Mouse (Mus musculus) cerebellum, postnatal 4 days (tissue): ENCODE data around the gene Arhgap42.

Experiments
- DNase-seq, 2 experiments: peaks; one replicate each; pipeline ENCODE4 v3.0.0; 2022; ENCODE audit warnings: low spot score in 2 of 2, mixed read lengths in 1 of 2

Arhgap42 gene

GRCm38 (mm10) chr9:9210464-9210863, 28.4 kb downstream of the Arhgap42 start:
- DNase-seq = no peak

DNA sequence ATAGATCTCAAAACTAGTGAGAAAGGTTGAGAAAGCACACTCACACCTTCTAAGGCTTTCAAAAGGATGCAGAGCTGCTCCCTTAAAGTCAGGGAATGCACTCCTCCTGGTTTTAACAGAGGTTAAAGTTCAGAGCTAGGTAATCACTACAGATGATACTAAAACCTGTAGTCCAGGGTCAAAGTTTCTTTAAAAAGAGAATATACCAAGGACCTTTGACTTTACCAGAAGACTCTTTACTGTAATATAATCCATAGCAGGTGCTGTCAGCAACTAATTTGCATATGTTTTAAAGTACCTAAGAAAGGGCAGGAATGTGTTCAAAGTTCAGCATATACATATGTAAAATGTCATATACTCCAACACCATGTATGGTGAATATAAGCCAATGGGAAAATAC, 30.7 kb downstream of the Arhgap42 start:
- DNase-seq = no peak

DNA sequence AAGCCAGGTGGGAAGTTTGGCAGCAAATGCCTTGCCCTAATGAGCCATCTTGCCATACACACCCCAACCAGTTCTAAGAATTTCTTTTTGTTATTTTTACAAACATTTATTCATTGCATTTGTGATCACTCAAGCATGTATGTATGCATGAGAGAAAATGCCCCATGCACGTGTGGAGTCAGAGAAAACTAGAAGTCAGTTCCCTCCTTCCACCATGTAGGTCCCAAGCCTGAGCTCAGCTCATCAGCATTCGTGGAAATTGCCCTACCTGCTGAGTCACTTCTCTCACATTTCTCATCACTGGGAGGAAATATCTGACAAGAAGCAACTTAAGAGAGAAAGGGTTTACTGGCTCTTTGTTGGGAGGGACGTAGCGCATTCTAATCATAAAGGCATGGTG, 31.6 kb downstream of the Arhgap42 start:
- no peak for DNase-seq

GRCm38 (mm10) chr9:9200827-9201388, 38.0 kb downstream of the Arhgap42 start:
- no peak for DNase-seq

- DNase-seq = no peak
Observed at GRCm38 (mm10) chr9:9199170-9199841, 39.6 kb downstream of the Arhgap42 start.

DNA sequence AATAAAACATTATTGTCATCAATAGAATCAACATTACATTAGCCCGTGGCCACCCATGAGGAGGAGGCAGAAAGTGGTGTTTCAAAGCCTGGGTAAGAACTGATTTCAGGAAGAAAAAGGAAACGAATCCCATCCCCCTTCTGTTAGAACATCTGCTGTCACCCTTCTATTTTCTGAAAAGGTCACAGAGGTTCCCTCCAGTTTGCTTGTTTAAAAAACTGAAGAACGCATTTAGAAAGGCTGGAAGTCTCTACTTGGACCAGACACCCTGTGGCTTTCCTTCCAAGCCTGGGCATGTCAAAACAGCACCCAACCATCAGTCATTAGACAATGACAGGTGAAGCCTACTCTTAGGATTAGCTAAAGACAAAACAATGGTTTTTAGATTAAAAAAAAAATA, 40.3 kb downstream of the Arhgap42 start:
- DNase-seq = no peak

DNA sequence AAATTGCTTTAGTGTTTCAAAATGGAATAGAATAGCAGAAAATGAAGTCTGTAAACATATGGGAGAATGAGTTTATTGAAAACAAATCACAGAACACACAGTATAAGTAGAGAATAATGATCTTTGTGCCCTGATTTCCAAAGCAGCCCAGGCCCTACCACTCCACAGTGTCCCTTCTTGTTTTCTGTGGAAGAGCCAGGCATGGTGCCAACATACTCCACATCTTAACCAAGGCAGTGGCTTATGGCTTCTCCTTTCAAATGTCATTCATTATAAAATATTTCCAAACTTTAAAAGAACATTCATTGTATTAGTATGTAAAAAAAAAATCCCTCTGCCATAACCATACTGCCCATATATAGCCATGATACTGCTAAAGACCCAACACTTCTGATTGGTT, 42.9 kb downstream of the Arhgap42 start:
- DNase-seq = no peak

DNA sequence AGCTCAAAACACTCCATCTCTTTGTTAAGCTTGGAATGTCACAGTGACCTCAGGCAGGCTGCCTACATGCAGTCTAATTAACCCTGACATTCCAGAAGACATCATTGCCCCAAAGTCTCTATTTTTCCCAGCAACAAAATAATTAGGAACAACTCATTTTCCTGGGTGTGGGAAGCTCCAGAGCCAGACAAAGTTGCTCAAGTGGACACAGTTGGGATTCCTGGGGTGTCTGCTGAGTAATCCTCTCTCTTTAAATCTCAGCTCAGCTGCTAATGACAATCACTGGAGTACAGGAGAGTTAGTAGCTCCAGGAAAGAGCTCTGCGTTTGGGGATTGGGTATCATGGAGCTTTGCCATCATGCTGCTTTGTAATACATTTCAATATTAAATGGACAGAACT, 44.4 kb downstream of the Arhgap42 start:
- no peak for DNase-seq

- no peak for DNase-seq
Observed at GRCm38 (mm10) chr9:9192716-9193115, 46.2 kb downstream of the Arhgap42 start.

DNA sequence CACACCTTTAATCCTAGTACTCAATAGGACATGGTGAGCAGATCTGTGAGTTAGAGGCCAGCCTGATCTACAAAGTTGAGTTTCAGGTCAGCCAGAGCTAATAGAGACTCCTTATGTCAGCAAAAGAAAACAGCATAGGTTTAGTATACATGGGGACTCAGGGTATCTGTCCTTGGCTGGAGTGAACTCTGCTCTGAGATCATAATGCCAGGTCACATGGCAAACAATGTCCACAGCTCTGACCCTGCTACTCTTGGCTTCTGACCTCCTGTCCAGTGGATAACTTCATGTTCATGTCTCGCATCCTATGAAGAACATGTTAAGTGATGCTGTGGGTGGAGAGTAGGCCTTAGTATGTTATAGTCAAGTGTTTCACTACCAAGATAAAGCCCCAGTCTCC, 48.1 kb downstream of the Arhgap42 start:
- no peak for DNase-seq

DNA sequence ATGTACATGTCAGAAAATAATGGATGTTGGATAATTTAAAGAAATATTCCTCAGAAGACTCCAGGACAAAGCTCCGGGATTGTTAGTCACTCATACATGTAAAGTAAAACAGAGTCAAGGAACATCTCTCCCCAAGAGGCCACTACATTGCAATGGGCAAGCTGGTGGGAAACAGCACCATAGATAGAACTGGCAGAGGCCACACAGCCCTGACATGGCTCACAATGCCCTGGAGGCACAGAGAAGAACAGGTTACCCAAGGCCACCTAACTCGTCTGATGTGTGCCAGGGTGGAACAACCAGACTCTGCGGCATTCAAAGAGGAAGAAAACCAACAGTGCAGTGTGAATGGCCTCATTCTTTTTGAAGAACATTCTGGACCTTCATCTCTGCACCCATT, 50.7 kb downstream of the Arhgap42 start:
- no peak for DNase-seq

DNA sequence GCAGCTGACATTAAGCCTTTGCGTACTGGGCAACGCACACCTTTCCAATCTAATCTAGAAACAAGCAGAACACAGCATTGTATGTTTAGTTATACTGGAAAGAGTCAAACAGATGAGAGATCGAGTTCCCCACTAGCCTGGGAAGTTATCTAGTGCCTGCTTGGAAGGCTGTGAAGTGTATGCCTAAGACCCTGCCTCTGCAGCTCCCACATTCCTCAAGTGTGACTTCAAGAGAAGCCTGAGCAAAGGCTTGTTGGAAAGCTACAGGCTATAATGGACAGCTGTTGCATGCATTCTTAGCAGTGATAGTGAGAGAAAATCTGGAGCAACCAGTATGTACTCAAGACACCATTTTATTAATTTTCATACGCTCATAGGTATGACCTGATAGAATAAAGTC, 61.2 kb downstream of the Arhgap42 start:
- no peak for DNase-seq

GRCm38 (mm10) chr9:9174924-9175323, 64.0 kb downstream of the Arhgap42 start:
- no peak for DNase-seq

- DNase-seq = no peak
Observed at GRCm38 (mm10) chr9:9174206-9174605, 64.7 kb downstream of the Arhgap42 start.

GRCm38 (mm10) chr9:9173091-9173490, 65.8 kb downstream of the Arhgap42 start:
- DNase-seq = no peak

DNA sequence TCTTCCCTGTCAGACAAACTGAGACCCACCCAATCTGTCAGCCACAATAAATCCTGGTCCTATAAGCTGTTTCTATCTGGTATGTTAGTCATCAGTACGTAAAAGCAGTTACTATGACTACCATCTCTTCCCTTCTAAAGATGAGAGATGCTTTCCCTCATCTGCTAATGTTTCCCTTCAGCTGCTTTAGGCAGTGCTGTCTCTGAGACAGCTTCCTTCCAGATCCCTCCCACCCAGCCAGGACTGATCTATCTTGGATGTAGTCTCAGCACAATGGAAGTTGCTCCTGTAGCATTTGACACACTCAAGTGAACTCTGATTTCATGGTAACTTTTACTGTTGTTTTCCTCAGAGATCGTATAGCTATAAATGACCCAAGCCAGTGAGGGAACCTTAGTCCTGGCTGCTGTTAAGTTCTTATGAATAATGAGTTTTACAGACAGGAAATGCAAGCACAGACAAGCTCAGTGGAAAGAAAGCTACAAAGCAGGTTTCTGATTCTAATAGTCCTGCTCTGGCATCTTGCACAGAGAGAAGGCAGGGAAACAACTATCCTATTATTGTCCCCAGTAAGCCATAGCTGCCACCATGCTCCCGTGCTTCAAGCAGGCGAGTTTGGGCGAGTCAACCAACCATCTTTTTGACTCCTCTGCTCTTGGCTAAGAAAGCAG, 67.6 kb downstream of the Arhgap42 start:
- no peak for DNase-seq

GRCm38 (mm10) chr9:9165641-9166063, 73.2 kb downstream of the Arhgap42 start:
- no peak for DNase-seq

GRCm38 (mm10) chr9:9160736-9161135, 78.2 kb downstream of the Arhgap42 start:
- no peak for DNase-seq

GRCm38 (mm10) chr9:9158241-9158640, 80.7 kb downstream of the Arhgap42 start:
- DNase-seq = no peak

DNA sequence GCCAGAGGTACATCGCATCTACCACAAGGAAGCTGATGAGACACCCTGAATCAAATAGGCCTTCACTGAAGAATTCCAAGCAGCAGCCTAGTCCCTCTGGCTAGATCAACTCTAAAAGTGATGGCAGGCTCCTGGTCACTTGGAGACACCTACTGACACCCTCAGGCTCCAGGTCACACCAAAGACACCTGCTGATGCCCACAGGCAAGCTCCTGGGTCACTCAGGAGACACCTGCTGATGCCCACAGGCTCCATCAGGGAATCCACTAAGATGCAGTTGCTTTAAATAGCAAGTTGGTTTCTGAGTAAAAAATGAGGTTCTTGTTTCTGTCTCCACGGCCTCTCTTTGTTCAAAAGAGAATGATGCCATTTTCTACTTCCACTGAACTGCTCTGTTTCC, 81.5 kb downstream of the Arhgap42 start:
- DNase-seq = no peak

GRCm38 (mm10) chr9:9154636-9155035, 84.3 kb downstream of the Arhgap42 start:
- no peak for DNase-seq

GRCm38 (mm10) chr9:9144301-9145121, 94.4 kb downstream of the Arhgap42 start:
- DNase-seq = no peak
